Mouse (Mus musculus): ENCODE data around the gene Tmem209.

Tmem209 gene

GRCm38 (mm10) chr6:30509265-30510239, at the start of gene Tmem209, which contains the start of gene Ssmem1:
Gene Tmem209, minus strand, starts transcription at chr6:30509783.
Gene Ssmem1, plus strand, starts transcription at chr6:30509849.
- in situ Hi-C loops (cut with MboI, MseI) = no loop called here

- in situ Hi-C loops (cut with MboI, MseI) = no loop called here
Observed at GRCm38 (mm10) chr6:30556080-30556479, 46.5 kb upstream of the Tmem209 start.

DNA sequence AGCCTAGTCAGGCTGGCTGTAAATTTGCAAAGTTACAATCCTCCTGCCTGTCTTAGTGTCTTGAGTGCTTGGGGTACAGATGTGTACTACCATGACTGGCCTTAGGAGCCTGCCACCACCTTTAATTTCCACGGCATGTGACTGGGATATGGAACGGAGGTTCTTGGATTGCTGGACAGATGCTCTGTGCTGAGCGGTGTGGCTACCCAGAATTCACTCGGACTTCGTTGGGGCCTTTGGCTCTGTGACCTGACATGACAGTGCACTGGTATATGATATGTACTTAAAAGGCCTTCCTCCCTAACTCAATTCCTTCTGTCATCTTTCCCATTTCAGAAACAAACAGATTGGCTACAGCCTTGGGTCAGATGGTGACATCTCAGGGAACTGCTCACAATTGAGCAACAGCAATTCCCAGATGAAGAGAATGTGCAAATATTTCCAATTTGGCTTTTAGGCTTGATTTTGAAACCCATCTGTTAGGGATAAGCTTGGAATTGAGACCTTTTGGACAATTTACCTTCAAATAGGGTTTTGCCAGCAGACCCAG, 45.1 kb upstream of the Tmem209 start:
- in situ Hi-C loops (cut with MboI, MseI) = no loop called here

- in situ Hi-C loops (cut with MboI, MseI) = no loop called here
Observed at GRCm38 (mm10) chr6:30554092-30554491, 44.5 kb upstream of the Tmem209 start.

DNA sequence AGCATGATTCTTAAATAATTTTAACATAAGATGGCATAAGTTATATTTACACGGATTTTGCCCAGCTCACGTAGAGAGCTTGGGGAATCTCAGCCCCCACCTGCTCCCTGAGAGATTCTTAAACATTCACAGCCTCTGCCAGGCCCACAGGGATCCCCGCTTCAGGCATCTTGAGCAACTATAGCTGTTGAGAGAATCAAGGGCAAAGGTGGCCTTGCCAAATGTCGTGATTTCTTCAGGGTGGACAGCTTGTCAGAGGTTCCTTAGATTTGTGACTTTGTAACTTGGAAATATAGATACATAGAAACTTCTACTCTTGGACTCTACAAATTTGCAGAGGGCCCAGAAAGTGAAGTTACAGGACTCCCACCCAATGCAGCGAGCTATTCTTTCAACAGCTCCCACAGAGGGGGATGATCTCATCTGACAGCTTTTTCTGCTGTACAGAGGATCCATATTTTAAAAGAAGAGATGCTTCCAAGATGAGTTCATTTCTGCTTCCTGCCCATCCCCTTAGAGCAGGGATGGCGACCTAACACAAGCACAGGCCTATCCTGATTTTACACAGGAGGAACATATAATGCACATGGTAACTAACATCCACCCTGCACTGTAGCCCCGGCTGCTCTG, 43.9 kb upstream of the Tmem209 start:
- in situ Hi-C loops (cut with MboI, MseI) = no loop called here

DNA sequence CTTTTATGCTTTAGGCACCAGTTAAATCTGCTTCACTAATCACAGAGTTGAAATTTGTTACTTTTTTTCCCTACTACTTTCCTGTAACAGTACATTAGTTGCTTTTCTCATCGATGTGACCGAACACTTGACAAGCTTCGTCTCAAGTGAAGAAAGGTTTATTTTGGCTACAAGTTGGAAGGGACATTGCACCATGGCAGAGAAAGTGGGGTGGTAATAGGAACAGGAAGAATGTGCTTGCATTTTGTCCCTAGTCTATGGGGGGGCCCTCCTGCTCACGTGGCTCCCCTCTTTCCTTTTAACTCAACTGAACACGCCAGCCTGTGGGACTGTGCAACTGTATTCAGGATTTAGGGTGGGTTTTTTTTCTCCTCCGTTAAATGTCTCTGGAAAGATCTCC, 43.0 kb upstream of the Tmem209 start:
- in situ Hi-C loops (cut with MboI, MseI) = no loop called here

GRCm38 (mm10) chr6:30551644-30552580, 42.3 kb upstream of the Tmem209 start:
- in situ Hi-C loops (cut with MboI, MseI) = no loop called here

DNA sequence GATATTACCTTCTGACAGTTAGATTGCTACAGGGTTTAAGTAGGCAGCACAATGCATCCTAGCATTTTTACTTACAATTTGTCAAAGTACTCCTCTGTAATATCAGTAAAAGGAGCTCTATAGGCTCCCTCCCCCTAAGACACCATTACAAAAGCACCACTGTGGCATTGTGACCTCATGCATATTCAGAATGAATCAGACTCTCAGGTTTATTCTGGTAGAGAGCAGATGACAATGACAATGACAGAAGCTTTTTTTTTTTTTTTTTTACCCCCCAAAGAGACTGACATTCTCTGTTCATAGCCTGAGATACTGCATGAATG, 41.6 kb upstream of the Tmem209 start:
- in situ Hi-C loops (cut with MboI, MseI) = no loop called here

DNA sequence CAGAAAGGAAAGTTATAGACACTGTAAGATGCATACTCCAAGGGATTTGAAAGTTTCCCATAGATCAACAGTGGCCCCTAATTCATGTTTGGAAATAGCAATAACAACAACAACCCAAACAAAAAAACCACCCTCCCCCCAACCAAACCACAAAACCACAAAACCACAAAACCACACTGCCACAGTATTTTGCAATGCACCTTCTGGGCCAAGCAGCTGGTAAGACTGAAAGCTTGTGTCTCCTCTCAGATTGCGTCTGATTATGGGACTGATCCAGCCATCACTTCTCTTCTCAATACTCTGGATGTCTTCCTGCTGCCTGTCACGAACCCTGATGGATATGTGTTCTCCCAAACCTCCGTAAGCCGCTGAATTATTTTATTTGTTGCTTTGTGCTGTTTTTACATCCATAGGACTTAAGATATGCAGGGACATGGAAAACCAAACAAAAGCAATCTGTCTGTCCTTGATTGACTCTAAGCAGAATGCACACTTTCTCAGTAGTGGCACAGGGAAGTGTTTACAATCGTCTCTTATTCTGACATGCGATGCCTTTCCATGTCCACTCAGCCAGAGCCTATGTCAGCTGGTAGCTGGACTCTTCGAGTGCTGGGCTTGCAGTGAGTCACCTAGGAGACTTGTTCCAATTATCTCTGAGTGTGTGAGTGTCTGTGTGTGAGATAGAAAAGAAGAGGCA, 41.1 kb upstream of the Tmem209 start:
- in situ Hi-C loops (cut with MboI, MseI) = no loop called here

- in situ Hi-C loops (cut with MboI, MseI) = no loop called here
Observed at GRCm38 (mm10) chr6:30549231-30549761, 39.7 kb upstream of the Tmem209 start.

- in situ Hi-C loops (cut with MboI, MseI) = no loop called here
Observed at GRCm38 (mm10) chr6:30547656-30548306, 38.2 kb upstream of the Tmem209 start.

GRCm38 (mm10) chr6:30547274-30547645, 37.7 kb upstream of the Tmem209 start:
- in situ Hi-C loops (cut with MboI, MseI) = no loop called here

- in situ Hi-C loops (cut with MboI, MseI) = no loop called here
Observed at GRCm38 (mm10) chr6:30546571-30547273, 37.1 kb upstream of the Tmem209 start.

- in situ Hi-C loops (cut with MboI, MseI) = no loop called here
Observed at GRCm38 (mm10) chr6:30545689-30546088, 36.1 kb upstream of the Tmem209 start.

- in situ Hi-C loops (cut with MboI, MseI) = no loop called here
Observed at GRCm38 (mm10) chr6:30543851-30544250, 34.3 kb upstream of the Tmem209 start.

DNA sequence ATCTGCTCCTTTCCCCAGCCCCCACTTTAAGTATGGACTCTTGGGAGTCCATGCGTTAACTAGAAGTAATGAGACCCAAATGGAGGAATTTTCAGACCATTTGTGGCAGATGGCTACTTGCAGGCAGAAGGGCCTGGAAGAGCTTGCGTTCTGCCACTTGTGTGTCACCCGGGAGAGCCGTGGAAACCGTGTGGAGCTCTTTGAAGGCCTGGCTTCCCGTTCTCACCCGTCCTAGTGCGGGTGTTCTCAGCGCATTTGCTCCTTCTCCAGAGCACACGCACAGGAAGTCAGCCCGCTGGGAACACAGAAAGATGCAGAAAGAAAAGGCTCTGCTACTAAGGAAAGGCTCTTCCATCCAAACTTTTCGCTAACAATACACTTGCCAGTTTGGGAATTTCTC, 33.5 kb upstream of the Tmem209 start:
- in situ Hi-C loops (cut with MboI, MseI) = no loop called here

DNA sequence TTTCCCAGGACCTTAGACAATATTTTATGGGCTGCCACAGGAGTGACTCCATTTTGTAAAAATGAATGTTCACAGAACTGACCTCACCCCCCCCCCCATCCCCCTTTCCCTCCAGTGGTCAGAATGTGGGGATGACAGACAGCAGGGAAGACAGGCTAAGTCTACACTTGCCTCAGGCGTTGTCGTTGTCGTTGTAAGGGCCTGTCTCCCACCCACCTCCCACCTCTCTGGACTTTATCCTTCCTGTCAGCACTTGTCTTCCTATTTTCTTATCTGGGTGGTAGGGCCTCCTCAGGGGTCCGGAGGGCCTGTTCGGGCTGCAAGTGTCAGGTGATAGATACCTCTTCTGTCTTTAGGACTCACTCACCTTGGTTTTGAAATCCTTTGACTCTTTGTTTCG, 32.7 kb upstream of the Tmem209 start:
- in situ Hi-C loops (cut with MboI, MseI) = no loop called here

DNA sequence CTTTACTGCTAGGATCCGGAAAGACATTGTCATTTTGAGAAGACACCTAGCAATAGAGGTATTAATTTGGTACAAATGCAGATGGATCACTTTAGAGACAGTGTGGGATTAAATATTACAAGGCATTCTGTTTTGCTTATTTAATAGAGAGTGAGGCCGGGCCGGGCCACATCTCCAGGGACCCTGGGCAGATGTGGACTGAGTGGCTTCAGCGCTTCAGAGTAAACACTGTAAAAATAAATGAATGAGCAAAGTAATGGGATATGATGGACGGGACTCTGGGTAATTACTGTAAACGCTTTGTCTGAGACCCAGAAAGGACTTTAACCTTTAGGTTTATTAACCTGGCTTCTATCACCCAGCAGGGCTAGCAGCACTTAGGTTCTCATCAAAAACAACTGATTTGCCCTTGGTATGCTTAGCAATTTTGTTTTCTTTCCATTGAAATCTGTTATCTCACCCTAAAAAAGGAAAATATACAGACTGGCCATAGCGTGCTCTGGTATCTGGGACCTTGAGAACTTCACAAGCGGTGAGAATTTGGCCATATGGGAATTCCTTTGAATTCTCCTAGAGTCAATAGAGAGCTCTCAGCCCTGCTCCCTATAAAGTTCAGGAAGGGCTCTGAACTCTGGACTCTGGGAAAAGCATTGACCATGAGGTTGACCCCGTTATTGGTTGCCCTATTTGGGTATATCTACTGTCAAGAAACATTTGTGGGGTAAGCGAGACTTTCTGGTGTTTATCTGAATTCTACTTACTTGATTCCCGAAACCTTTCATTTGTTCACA, 31.6 kb upstream of the Tmem209 start, which contains the start of gene Cpa2:
Cpa2 (plus strand) TSS at position 574 of the 791 bp plus-strand sequence.
- in situ Hi-C loops (cut with MboI, MseI) = no loop called here

- in situ Hi-C loops (cut with MboI, MseI) = loop anchor here (5.0 kb wide), 1 partner anchor 454 kb away; no protein-coding TSS in a partner anchor
Observed at GRCm38 (mm10) chr6:30538800-30539199, 29.2 kb upstream of the Tmem209 start.

All from T-helper 1 cell (primary cell).